Mouse (Mus musculus) midbrain, embryonic 14.5 days (tissue): Measurements from ENCODE around the gene Tnip2. TPM values are rescaled to one million over a fixed set of nuclear protein-coding genes. Genes with fewer than 3 reads are reported as not detected.

Experiments used
- ATAC-seq: fragments of 200-750 bp; cut with Nextera tagmentation; 2 replicates; pipeline ENCODE4 v1.8.0; 2017; ENCODE audit warnings: moderate number of reproducible peaks, moderate library complexity; ENCODE audit not compliant: low FRiP score, low TSS enrichment
- DNase-seq: peaks from one replicate; pipeline ENCODE4 v3.0.0-alpha.2; 2015
- H3K27ac ChIP-seq: fragments of 300-500 bp; sonication (generic); replicated peaks from 2 replicates; pipeline ENCODE4 v1.5.1; 2014; ENCODE audit warnings: mild to moderate bottlenecking, low read depth, low read length, moderate library complexity
- H3K27me3 ChIP-seq: fragments of 300-500 bp; sonication (generic); 2 replicates; pipeline ENCODE4 v1.6.1; 2014; ENCODE audit warnings: low read length, control low read depth, mixed read lengths; ENCODE audit not compliant: control insufficient read depth, insufficient read depth
- H3K36me3 ChIP-seq: fragments of 300-500 bp; sonication (generic); 2 replicates; pipeline ENCODE4 v1.6.1; 2014; ENCODE audit warnings: low read length, control low read depth; ENCODE audit not compliant: control insufficient read depth, insufficient read depth
- H3K4me1 ChIP-seq: fragments of 300-500 bp; sonication (generic); 2 replicates; pipeline ENCODE4 v1.6.1; 2014; ENCODE audit warnings: mild to moderate bottlenecking, antibody characterized with exemption, low read length, control low read depth; ENCODE audit not compliant: control insufficient read depth, insufficient read depth
- H3K4me2 ChIP-seq: fragments of 300-500 bp; sonication (generic); 2 replicates; pipeline ENCODE4 v1.6.1; 2014; ENCODE audit warnings: mild to moderate bottlenecking, low read length, moderate library complexity
- H3K4me3 ChIP-seq: fragments of 300-500 bp; sonication (generic); replicated peaks from 2 replicates; pipeline ENCODE4 v1.5.1; 2014; ENCODE audit warnings: low read depth, low read length
- H3K9ac ChIP-seq: fragments of 300-500 bp; sonication (generic); replicated peaks from 2 replicates; pipeline ENCODE4 v1.6.1; 2014; ENCODE audit warnings: mild to moderate bottlenecking, low read length, moderate library complexity
- H3K9me3 ChIP-seq: fragments of 300-500 bp; sonication (generic); 2 replicates; pipeline ENCODE4 v1.6.1; 2016; ENCODE audit warnings: low read length, control low read depth, mixed read lengths; ENCODE audit not compliant: control insufficient read depth
- WGBS: fragments of 180-500 bp; shearing (Covaris S2); extraction: QIAGEN DNeasy Blood & Tissue Kit; methylation state at CpG from one replicate; pipeline ENCODE4 v1.1.7; 2014; 5-methylcytosine and 5-hydroxymethylcytosine counted together
- polyA plus RNA-seq: library from polyadenylated mRNA; unstranded; fragments of >200 nt; fragmentation: Nextera tagmentation; extraction: Ambion mirVana; gene quantifications from 2 replicates; pipeline ENCODE4 v1.2.1, GENCODE M21; 2014

The Tnip2 gene
- polyA plus RNA-seq, 1 experiment from 2014 or later, result 6.2 TPM

- Histone ChIP-seq H3K9me3 (no peaks in the 10 kb centered on the region), H3K36me3 (peaks cover 70% of the 10 kb centered on the region), H3K4me2 (no peak overlapping the region), H3K4me1 (no peaks in the 10 kb centered on the region), H3K27me3 (no peaks in the 10 kb centered on the region), H3K4me3 (no peak overlapping the region), H3K9ac (no peak overlapping the region), H3K27ac (no peak overlapping the region)
- 95% methylated on average over 1 of the region's 1 CpGs for WGBS
- DNase-seq, result no peak
- ATAC-seq, result no peak
Measured at GRCm38 (mm10) chr5:34466079-34466478, 47.7 kb downstream of the Tnip2 start.

DNA sequence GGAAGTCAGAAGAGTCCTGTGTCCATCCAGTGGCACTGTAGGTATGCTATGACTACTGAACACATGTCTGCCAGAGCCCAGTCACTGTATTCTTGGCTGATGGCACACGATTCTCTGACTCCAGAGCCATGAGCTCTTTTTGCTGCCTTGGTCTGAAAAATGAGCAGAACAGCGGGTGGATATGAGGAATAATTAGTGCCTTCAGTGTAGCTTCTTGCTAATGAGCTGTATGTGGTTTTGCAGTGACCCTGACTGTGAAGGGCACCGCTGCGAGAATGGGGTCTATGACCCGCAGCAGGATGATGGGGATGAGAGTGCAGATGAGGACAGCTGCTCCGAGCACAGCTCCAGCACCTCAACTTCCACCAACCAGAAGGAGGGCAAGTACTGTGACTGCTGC lies 52.0 kb downstream of the Tnip2 start:
- 93% methylated on average over 6 of the region's 6 CpGs for WGBS
- ATAC-seq, result no peak
- peaks cover 95% of the 10 kb centered on the region for H3K36me3 ChIP-seq

DNA sequence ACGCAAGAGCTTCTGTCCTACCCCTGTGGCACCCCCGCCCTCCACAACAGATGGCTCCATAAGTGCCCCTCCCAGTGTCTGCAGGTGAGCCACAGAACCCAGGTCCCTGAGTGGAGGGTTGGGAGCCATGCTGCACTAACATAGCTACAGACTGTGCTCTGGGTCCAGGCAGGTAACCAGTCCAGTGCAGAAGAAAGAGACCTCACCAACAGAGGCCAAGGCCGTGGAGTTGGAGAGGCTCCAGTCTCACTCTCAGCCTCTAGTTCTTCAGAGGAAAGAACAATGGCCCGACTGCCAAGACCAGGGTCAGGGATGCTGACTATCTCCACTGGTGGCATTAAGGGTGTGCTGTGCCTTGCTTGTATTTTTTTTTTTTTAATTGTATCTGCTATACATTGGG lies 52.5 kb downstream of the Tnip2 start:
- Histone ChIP-seq H3K9ac (no peak overlapping the region), H3K27me3 (no peaks in the 10 kb centered on the region), H3K4me1 (no peaks in the 10 kb centered on the region), H3K9me3 (no peaks in the 10 kb centered on the region), H3K4me2 (no peak overlapping the region), H3K36me3 (peaks cover 93% of the 10 kb centered on the region), H3K27ac (no peak overlapping the region), H3K4me3 (no peak overlapping the region)
- 93% methylated on average over 4 of the region's 4 CpGs for WGBS
- no peak for ATAC-seq
- no peak for DNase-seq

More for the DNA sequence above, 52.0 kb downstream of the Tnip2 start:
- no peaks in the 10 kb centered on the region for H3K9me3 ChIP-seq
- DNase-seq, result no peak
- H3K4me1 ChIP-seq, result no peaks in the 10 kb centered on the region
- H3K27me3 ChIP-seq, result no peaks in the 10 kb centered on the region
- no peak overlapping the region for H3K4me3 ChIP-seq
- H3K4me2 ChIP-seq, result no peak overlapping the region
- no peak overlapping the region for H3K9ac ChIP-seq
- no peak overlapping the region for H3K27ac ChIP-seq

GRCm38 (mm10) chr5:34458994-34459393 lies 54.8 kb downstream of the Tnip2 start:
- WGBS, result 86% methylated on average over 1 of the region's 1 CpGs
- H3K4me1 ChIP-seq, result no peaks in the 10 kb centered on the region
- DNase-seq (no peak), ATAC-seq (no peak)
- no peak overlapping the region for H3K9ac ChIP-seq
- H3K9me3 ChIP-seq, result no peaks in the 10 kb centered on the region
- H3K27ac ChIP-seq, result no peak overlapping the region
- H3K36me3 ChIP-seq, result peaks cover 81% of the 10 kb centered on the region
- H3K4me2 ChIP-seq, result no peak overlapping the region
- no peak overlapping the region for H3K4me3 ChIP-seq
- H3K27me3 ChIP-seq, result no peaks in the 10 kb centered on the region

GRCm38 (mm10) chr5:34446207-34446606 lies 67.6 kb downstream of the Tnip2 start:
- Histone ChIP-seq H3K27ac (no peak overlapping the region), H3K9me3 (no peaks in the 10 kb centered on the region), H3K9ac (no peak overlapping the region), H3K36me3 (peaks cover 81% of the 10 kb centered on the region), H3K27me3 (no peaks in the 10 kb centered on the region), H3K4me2 (no peak overlapping the region), H3K4me1 (no peaks in the 10 kb centered on the region), H3K4me3 (no peak overlapping the region)
- DNase-seq, result no peak
- WGBS, result 91% methylated on average over 9 of the region's 9 CpGs
- no peak for ATAC-seq

Other genes with a start within 250 kb of the Tnip2 start
- 2.8 and 3.2 TPM in 2 replicates for gene Zfyve28, start 225.5 kb downstream of the Tnip2 start, polyA plus RNA-seq
- 0.09 TPM in 1 of 2 replicates, not detected in the other for gene Cfap99, start 225.4 kb downstream of the Tnip2 start, polyA plus RNA-seq
- 110 and 152 TPM in 2 replicates for gene Rnf4, start 177.7 kb downstream of the Tnip2 start, polyA plus RNA-seq
- 20.8 and 21.9 TPM in 2 replicates for gene Fam193a, start 144.1 kb downstream of the Tnip2 start, polyA plus RNA-seq
- 21.7 and 30.6 TPM in 2 replicates for gene Sh3bp2, start 11.8 kb upstream of the Tnip2 start, polyA plus RNA-seq
- 204 and 221 TPM in 2 replicates for gene Add1, start 59.7 kb upstream of the Tnip2 start, polyA plus RNA-seq
- gene Mfsd10, start 123.2 kb upstream of the Tnip2 start, polyA plus RNA-seq, result 93.6 and 96.4 TPM in 2 replicates
- 18.9 and 20.7 TPM in 2 replicates for gene Nop14, start 146.2 kb upstream of the Tnip2 start, polyA plus RNA-seq
- gene Grk4, start 146.4 kb upstream of the Tnip2 start, polyA plus RNA-seq, result 1.5 and 1.6 TPM in 2 replicates
- 19.7 and 20.7 TPM in 2 replicates for gene Htt, start 247.7 kb upstream of the Tnip2 start, polyA plus RNA-seq